Mouse (Mus musculus): ENCODE data around the gene Isoc2a. TPM values are rescaled to one million over a fixed set of nuclear protein-coding genes. Genes with fewer than 3 reads are reported as not detected.

Isoc2a gene
- polyA plus RNA-seq, 1 experiment = 1.3 TPM

- H3K4me3 ChIP-seq (replicated peaks) = no peak within 1 kb of the TSS
- H3K9me3 ChIP-seq (ENCODE audit: control insufficient read depth, low read length) = peaks cover 2% of the 10 kb centered on the region; the same call in 1 of the 2 replicates
- H3K4me1 ChIP-seq (ENCODE audit: control insufficient read depth) = peaks cover 12% of the 10 kb centered on the region
- peaks cover 5% of the 10 kb centered on the region for H3K36me3 ChIP-seq (ENCODE audit: control insufficient read depth)
- peaks cover 52% of the 10 kb centered on the region for H3K27me3 ChIP-seq (ENCODE audit: control insufficient read depth)
- TF ChIP-seq GATA1 (IDR thresholded peaks at IDR 0.05; ENCODE audit: low read length) = no peak
Measured at GRCm38 (mm10) chr7:4925441-4926381, 48.8 kb downstream of the Isoc2a start, which contains the start of gene Ssc5d. Gene Ssc5d (plus strand): TSS chr7:4925785.

GRCm38 (mm10) chr7:4926849-4927248 is 49.9 kb downstream of the Isoc2a start:
- no peak overlapping the region for H3K4me3 ChIP-seq (replicated peaks)
- H3K4me1 ChIP-seq (ENCODE audit: control insufficient read depth) = peaks cover 5% of the 10 kb centered on the region
- no peaks in the 10 kb centered on the region for H3K36me3 ChIP-seq (ENCODE audit: control insufficient read depth)
- peaks cover 2% of the 10 kb centered on the region; the same call in 1 of the 2 replicates for H3K9me3 ChIP-seq (ENCODE audit: control insufficient read depth, low read length)
- no peak for TF ChIP-seq GATA1 (IDR thresholded peaks at IDR 0.05; ENCODE audit: low read length)
- no peak for TF ChIP-seq TAL1 (IDR thresholded peaks at IDR 0.05; ENCODE audit: low read length)
- peaks cover 46% of the 10 kb centered on the region for H3K27me3 ChIP-seq (ENCODE audit: control insufficient read depth)

- Histone ChIP-seq H3K36me3 (ENCODE audit: control insufficient read depth) (no peaks in the 10 kb centered on the region), H3K9me3 (ENCODE audit: control insufficient read depth, low read length) (peaks cover 2% of the 10 kb centered on the region; the same call in 1 of the 2 replicates), H3K4me1 (ENCODE audit: control insufficient read depth) (peaks cover 3% of the 10 kb centered on the region; the same call in 1 of the 2 replicates), H3K27me3 (ENCODE audit: control insufficient read depth) (peaks cover 39% of the 10 kb centered on the region), H3K4me3 (replicated peaks) (no peak overlapping the region)
- no peak for TF ChIP-seq TAL1 (IDR thresholded peaks at IDR 0.05; ENCODE audit: low read length)
- TF ChIP-seq GATA1 (IDR thresholded peaks at IDR 0.05; ENCODE audit: low read length) = no peak
Measured at GRCm38 (mm10) chr7:4927711-4928110, 50.8 kb downstream of the Isoc2a start.

GRCm38 (mm10) chr7:4928323-4928722 is 51.4 kb downstream of the Isoc2a start:
- H3K27me3 ChIP-seq (ENCODE audit: control insufficient read depth) = peaks cover 33% of the 10 kb centered on the region
- peaks cover 2% of the 10 kb centered on the region; the same call in 1 of the 2 replicates for H3K9me3 ChIP-seq (ENCODE audit: control insufficient read depth, low read length)
- H3K4me1 ChIP-seq (ENCODE audit: control insufficient read depth) = peaks cover 2% of the 10 kb centered on the region; the same call in 1 of the 2 replicates
- no peak overlapping the region for H3K4me3 ChIP-seq (replicated peaks)
- no peaks in the 10 kb centered on the region for H3K36me3 ChIP-seq (ENCODE audit: control insufficient read depth)
- TF ChIP-seq GATA1 (IDR thresholded peaks at IDR 0.05; ENCODE audit: low read length) (no peak), TAL1 (IDR thresholded peaks at IDR 0.05; ENCODE audit: low read length) (no peak)

- Histone ChIP-seq H3K9me3 (ENCODE audit: control insufficient read depth, low read length) (peaks cover 4% of the 10 kb centered on the region), H3K36me3 (ENCODE audit: control insufficient read depth) (no peaks in the 10 kb centered on the region), H3K4me1 (ENCODE audit: control insufficient read depth) (no peaks in the 10 kb centered on the region), H3K4me3 (replicated peaks) (no peak overlapping the region), H3K27me3 (ENCODE audit: control insufficient read depth) (no peaks in the 10 kb centered on the region)
- TF ChIP-seq GATA1 (IDR thresholded peaks at IDR 0.05; ENCODE audit: low read length) (no peak), TAL1 (IDR thresholded peaks at IDR 0.05; ENCODE audit: low read length) (no peak)
Measured at GRCm38 (mm10) chr7:4933103-4933502, 56.1 kb downstream of the Isoc2a start.

GRCm38 (mm10) chr7:4934160-4934914 is 57.4 kb downstream of the Isoc2a start:
- Histone ChIP-seq H3K36me3 (ENCODE audit: control insufficient read depth) (no peaks in the 10 kb centered on the region), H3K27me3 (ENCODE audit: control insufficient read depth) (no peaks in the 10 kb centered on the region), H3K4me1 (ENCODE audit: control insufficient read depth) (no peaks in the 10 kb centered on the region), H3K4me3 (replicated peaks) (no peak overlapping the region), H3K9me3 (ENCODE audit: control insufficient read depth, low read length) (peaks cover 4% of the 10 kb centered on the region)
- no peak for TF ChIP-seq TAL1 (IDR thresholded peaks at IDR 0.05; ENCODE audit: low read length)
- no peak for TF ChIP-seq GATA1 (IDR thresholded peaks at IDR 0.05; ENCODE audit: low read length)

GRCm38 (mm10) chr7:4936832-4937231 is 59.9 kb downstream of the Isoc2a start:
- TF ChIP-seq GATA1 (IDR thresholded peaks at IDR 0.05; ENCODE audit: low read length) (no peak), TAL1 (IDR thresholded peaks at IDR 0.05; ENCODE audit: low read length) (no peak)
- Histone ChIP-seq H3K4me3 (replicated peaks) (no peak overlapping the region), H3K36me3 (ENCODE audit: control insufficient read depth) (no peaks in the 10 kb centered on the region), H3K9me3 (ENCODE audit: control insufficient read depth, low read length) (peaks cover 4% of the 10 kb centered on the region), H3K4me1 (ENCODE audit: control insufficient read depth) (no peaks in the 10 kb centered on the region), H3K27me3 (ENCODE audit: control insufficient read depth) (no peaks in the 10 kb centered on the region)

GRCm38 (mm10) chr7:4937392-4937791 is 60.4 kb downstream of the Isoc2a start:
- Histone ChIP-seq H3K27me3 (ENCODE audit: control insufficient read depth) (no peaks in the 10 kb centered on the region), H3K4me3 (replicated peaks) (no peak overlapping the region), H3K36me3 (ENCODE audit: control insufficient read depth) (no peaks in the 10 kb centered on the region), H3K4me1 (ENCODE audit: control insufficient read depth) (no peaks in the 10 kb centered on the region), H3K9me3 (ENCODE audit: control insufficient read depth, low read length) (peaks cover 4% of the 10 kb centered on the region)
- TF ChIP-seq GATA1 (IDR thresholded peaks at IDR 0.05; ENCODE audit: low read length) (no peak), TAL1 (IDR thresholded peaks at IDR 0.05; ENCODE audit: low read length) (no peak)

- Histone ChIP-seq H3K4me1 (ENCODE audit: control insufficient read depth) (peaks cover 3% of the 10 kb centered on the region; the same call in 1 of the 2 replicates), H3K9me3 (ENCODE audit: control insufficient read depth, low read length) (peaks cover 4% of the 10 kb centered on the region), H3K36me3 (ENCODE audit: control insufficient read depth) (no peaks in the 10 kb centered on the region), H3K4me3 (replicated peaks) (no peak overlapping the region), H3K27me3 (ENCODE audit: control insufficient read depth) (no peaks in the 10 kb centered on the region)
- TF ChIP-seq TAL1 (IDR thresholded peaks at IDR 0.05; ENCODE audit: low read length) = no peak
- no peak for TF ChIP-seq GATA1 (IDR thresholded peaks at IDR 0.05; ENCODE audit: low read length)
Measured at GRCm38 (mm10) chr7:4938456-4938855, 61.5 kb downstream of the Isoc2a start.
